Mouse (Mus musculus): ENCODE data around the gene Sphk2.

Sphk2 gene

GRCm38 (mm10) chr7:45727625-45728024 is 9.8 kb upstream of the Sphk2 start:
- in situ Hi-C loops (cut with MboI; ENCODE audit: low pct_unique_long_range_greater_than_20kb in 1 of 2, low sequenced_read_pairs in 2 of 2, unreplicated experiment in 1 of 2) = no loop called here

DNA sequence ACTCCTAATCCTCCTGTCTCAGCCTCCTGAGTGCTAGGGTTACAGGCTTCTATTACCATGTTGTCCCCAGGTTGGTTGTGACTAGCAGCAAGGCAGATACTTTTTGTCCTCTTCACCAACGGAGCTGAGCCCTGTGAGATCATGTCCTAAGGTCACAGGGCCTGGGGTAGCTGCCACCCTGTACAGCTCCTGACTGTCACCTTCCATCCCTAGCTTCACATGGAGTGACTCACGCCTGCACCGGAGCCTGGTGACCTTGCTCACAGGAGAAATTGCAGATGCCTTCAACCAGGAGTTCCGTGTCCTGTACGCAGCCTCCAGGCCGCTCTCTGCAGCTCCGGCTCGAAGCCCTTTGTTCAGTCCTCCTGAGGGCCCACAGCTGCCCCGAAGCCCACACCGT is 8.6 kb upstream of the Sphk2 start:
- in situ Hi-C loops (cut with MboI; ENCODE audit: low pct_unique_long_range_greater_than_20kb in 1 of 2, low sequenced_read_pairs in 2 of 2, unreplicated experiment in 1 of 2) = no loop called here

DNA sequence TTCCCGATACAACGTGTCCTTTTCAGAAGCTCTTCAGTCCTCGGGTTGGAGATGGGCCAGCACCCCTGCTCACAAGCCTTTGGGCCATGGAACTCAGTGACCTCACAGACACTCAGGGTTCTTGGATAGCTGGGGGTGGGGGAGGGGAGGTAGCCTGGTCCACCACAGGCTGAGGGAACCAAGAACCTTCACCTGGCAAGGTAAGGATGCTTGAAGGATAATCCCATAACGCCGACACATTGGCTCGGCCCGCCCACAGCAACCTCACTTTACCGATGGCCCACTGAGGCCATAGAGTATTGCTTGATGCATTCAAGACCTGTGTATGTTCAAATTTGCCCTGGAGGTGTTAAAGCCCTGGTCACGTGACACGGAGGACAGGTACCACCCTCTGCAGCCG is 7.9 kb upstream of the Sphk2 start, which contains the start of gene Spaca4:
Spaca4 (minus strand) TSS at position 101 of the 400 bp plus-strand sequence.
- in situ Hi-C loops (cut with MboI; ENCODE audit: low pct_unique_long_range_greater_than_20kb in 1 of 2, low sequenced_read_pairs in 2 of 2, unreplicated experiment in 1 of 2) = no loop called here

DNA sequence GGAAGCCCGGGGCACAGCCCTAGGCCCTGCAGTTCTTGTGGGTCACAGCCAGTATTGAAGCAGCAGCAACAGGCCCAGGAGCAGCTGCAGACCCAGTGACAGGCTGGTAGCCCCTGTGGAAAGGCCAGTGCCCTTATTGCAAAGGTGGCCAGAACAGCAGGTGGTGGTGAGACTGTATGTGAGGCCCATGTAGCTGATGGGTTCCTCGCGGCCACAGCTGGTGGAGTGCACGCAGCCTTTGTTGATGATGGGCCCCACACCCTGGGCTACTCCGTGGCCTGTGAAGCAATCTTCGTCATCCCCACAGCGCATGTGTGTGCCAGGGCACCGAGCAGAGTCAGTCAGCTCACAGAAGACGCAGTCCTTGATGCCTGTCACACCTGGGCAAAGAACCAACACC is 7.3 kb upstream of the Sphk2 start:
- in situ Hi-C loops (cut with MboI; ENCODE audit: low pct_unique_long_range_greater_than_20kb in 1 of 2, low sequenced_read_pairs in 2 of 2, unreplicated experiment in 1 of 2) = no loop called here

GRCm38 (mm10) chr7:45723781-45724180 is 6.0 kb upstream of the Sphk2 start:
- in situ Hi-C loops (cut with MboI; ENCODE audit: low pct_unique_long_range_greater_than_20kb in 1 of 2, low sequenced_read_pairs in 2 of 2, unreplicated experiment in 1 of 2) = no loop called here

DNA sequence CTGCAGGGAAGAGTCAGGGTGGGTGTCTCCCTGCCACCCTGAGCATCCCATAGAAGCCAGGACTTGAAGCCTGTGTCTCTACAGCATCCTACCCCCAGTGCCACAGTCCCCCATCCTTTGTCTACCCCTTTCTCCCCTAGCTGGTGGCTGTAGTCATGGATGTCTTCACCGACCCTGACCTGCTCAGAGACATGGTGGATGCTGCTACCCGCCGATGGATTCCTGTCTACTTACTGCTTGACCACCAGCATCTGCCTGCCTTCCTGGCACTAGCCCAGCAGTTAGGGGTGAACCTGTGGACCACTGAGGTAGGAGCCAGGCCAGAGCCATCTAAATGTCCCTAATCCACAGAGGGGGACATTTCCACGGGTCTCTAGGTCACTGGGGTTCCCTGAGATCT is 5.5 kb upstream of the Sphk2 start:
- in situ Hi-C loops (cut with MboI; ENCODE audit: low pct_unique_long_range_greater_than_20kb in 1 of 2, low sequenced_read_pairs in 2 of 2, unreplicated experiment in 1 of 2) = no loop called here

GRCm38 (mm10) chr7:45722348-45722713 is 4.5 kb upstream of the Sphk2 start:
- in situ Hi-C loops (cut with MboI; ENCODE audit: low pct_unique_long_range_greater_than_20kb in 1 of 2, low sequenced_read_pairs in 2 of 2, unreplicated experiment in 1 of 2) = no loop called here

DNA sequence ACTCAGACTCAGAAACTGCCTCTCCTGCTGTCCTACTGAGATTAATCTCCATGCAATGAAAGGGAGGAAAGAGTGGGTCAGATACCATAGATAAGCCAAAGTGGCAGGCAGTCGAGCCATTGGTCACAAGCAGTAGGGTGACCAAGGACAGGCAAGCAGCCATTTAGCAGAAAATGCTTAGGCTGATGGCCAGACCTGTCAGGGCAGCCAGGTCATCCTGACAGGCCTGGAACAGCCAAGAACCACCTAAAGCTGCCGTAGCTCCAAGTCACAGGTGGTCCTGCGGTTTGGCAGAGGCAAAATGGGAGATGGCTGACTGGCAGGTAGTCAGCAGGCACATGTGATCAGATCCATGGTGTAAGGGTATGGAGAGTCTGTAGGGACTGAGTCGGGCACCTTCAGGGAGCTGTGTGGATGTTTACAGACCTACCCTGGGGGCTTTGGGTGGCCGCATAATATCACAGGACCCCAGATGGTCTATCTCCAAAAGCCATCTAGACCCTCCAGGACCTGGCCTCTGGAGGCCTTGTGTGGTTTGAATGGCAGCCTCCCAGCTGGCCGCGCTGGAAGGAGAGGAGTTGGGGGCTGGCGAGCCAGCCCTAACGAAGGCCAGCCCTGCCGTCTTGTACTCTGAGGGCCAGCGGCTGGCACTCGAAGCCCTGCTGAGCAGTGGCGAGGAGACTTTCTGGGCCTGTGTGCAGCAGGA is 4.0 kb upstream of the Sphk2 start:
- in situ Hi-C loops (cut with MboI; ENCODE audit: low pct_unique_long_range_greater_than_20kb in 1 of 2, low sequenced_read_pairs in 2 of 2, unreplicated experiment in 1 of 2) = no loop called here

GRCm38 (mm10) chr7:45721234-45721571 is 3.4 kb upstream of the Sphk2 start:
- in situ Hi-C loops (cut with MboI; ENCODE audit: low pct_unique_long_range_greater_than_20kb in 1 of 2, low sequenced_read_pairs in 2 of 2, unreplicated experiment in 1 of 2) = no loop called here

DNA sequence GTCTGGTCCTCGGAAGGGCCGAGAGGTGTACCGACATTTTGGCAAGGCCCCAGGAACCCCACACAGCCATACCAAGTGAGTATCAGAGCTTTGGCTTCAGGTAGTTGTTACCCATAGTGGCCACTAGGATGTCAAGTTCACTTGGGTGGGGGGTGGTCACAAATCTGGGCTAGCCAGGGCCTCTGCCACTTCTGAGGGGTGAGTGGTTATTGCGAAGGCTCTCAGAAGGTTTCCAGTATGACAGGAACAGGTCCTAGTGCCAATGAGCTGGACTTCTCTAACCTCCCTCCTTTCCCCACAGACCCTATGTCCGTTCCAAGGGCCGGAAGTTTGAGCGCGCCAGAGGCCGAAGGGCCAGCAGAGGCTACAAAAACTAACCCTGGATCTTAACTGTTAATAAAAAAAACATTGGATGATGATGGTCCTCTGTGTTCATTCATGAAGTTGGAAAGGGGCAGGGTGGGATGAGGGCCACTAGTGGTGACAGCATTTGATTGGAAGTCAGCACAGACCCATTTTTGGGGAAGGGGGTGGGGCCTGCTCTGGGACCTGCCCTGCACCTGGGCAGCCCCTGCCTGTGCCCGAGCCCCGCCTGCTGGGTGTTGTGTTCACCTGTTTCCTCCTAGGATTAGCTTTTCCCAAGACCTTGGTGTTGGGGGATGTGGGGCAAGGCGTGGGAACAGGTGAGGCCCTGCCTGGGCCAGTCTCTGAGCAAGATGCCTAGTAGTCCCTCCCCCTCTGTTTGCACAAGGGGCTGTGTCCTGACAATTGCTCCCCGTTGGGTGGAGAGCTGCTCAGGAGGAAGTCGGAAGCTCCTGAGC is 2.8 kb upstream of the Sphk2 start, which contains the start of gene Fam83e:
Fam83e (plus strand) TSS at position 800 of the 821 bp plus-strand sequence.
- in situ Hi-C loops (cut with MboI; ENCODE audit: low pct_unique_long_range_greater_than_20kb in 1 of 2, low sequenced_read_pairs in 2 of 2, unreplicated experiment in 1 of 2) = no loop called here

DNA sequence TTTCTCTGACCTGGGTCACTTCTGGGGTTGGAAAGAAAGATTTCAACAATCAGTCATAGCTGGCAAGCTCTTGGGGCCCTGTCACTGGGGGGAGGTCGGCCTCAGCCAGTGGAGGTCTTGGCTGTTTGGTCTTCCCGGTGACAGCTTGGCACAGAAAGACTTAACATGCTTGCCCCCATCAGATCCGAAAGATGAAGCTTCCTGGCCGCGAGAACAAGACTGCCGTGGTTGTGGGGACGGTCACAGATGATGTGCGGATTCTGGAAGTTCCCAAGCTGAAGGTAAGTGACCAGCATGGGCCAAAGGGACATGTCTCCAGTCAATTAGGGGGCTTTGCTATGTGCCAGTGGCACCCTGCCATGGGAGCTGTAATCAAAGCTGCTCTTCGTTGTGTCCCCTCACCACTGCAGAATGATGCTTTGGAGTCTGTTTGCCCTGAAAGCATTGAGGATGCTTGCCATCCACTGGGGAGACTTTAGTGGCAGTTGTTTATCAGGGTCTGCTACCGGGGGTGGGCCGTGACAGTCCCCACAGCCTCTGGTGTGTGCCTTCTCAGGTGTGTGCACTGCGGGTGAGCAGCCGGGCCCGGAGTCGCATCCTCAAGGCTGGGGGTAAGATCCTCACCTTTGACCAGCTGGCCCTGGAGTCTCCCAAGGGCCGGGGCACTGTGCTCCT is 2.1 kb upstream of the Sphk2 start:
- in situ Hi-C loops (cut with MboI; ENCODE audit: low pct_unique_long_range_greater_than_20kb in 1 of 2, low sequenced_read_pairs in 2 of 2, unreplicated experiment in 1 of 2) = no loop called here

DNA sequence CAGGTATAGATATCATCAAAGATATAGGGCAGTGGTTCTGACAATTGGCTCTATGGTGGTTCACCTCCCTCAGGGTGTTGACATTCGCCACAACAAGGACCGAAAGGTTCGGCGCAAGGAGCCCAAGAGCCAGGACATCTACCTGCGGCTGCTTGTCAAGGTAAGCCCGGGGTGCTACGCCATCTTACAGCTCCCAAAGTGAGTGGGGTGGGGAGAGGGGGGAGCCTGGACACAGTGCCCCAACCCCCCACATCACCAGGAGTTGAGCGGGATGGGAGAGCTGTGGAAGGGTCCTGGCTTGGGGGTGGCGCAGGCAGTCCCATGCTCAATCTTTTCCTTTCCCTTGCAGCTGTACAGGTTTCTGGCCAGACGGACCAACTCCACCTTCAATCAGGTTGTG is 1.4 kb upstream of the Sphk2 start:
- in situ Hi-C loops (cut with MboI; ENCODE audit: low pct_unique_long_range_greater_than_20kb in 1 of 2, low sequenced_read_pairs in 2 of 2, unreplicated experiment in 1 of 2) = no loop called here

GRCm38 (mm10) chr7:45718331-45718730 is 529 bp upstream of the Sphk2 start:
- in situ Hi-C loops (cut with MboI; ENCODE audit: low pct_unique_long_range_greater_than_20kb in 1 of 2, low sequenced_read_pairs in 2 of 2, unreplicated experiment in 1 of 2) = no loop called here

GRCm38 (mm10) chr7:45716952-45717917 is 567 bp downstream of the Sphk2 start:
- in situ Hi-C loops (cut with MboI; ENCODE audit: low pct_unique_long_range_greater_than_20kb in 1 of 2, low sequenced_read_pairs in 2 of 2, unreplicated experiment in 1 of 2) = no loop called here

GRCm38 (mm10) chr7:45716460-45716857 is 1.3 kb downstream of the Sphk2 start:
- in situ Hi-C loops (cut with MboI; ENCODE audit: low pct_unique_long_range_greater_than_20kb in 1 of 2, low sequenced_read_pairs in 2 of 2, unreplicated experiment in 1 of 2) = no loop called here

GRCm38 (mm10) chr7:45715741-45716459 is 1.9 kb downstream of the Sphk2 start:
- in situ Hi-C loops (cut with MboI; ENCODE audit: low pct_unique_long_range_greater_than_20kb in 1 of 2, low sequenced_read_pairs in 2 of 2, unreplicated experiment in 1 of 2) = no loop called here

DNA sequence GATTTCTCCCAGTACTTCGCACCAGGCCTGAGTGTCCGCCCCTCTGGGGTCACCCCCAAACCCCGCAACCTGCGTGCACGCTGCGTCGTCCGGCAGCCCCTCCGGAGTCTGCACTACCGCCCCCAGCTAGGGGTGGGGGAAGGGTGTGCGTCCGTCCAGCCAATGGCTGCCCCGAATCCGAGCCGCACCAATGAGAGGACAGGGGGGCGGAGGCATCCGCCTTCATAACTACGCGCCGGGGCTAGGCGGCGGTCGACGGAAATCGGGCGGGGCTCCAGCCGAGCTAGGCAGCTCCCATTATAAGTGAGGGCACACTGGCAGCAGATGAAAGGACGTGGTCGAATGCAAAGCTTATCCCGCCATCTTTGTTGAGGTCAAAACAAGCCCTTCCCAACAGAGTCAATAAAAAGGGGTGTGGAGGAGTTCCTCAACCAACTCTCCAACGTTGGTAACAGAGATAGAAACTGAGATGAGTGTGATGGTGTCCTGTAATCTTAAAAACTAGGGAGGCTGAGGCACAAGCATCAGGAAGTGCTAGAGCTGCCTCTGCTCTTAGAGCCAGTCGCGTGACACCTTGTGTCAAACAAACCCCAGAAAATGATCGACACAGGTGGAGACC is 2.6 kb downstream of the Sphk2 start, which contains the start of gene Rpl18:
Rpl18 (plus strand) TSS at position 368 of the 619 bp plus-strand sequence.
- in situ Hi-C loops (cut with MboI; ENCODE audit: low pct_unique_long_range_greater_than_20kb in 1 of 2, low sequenced_read_pairs in 2 of 2, unreplicated experiment in 1 of 2) = no loop called here

Data from mouse embryonic stem cell (cell line).